Comparison of ENCODE assay signal across 10 mouse cellular contexts in genomic region chr15:64533169-64533795, GRCm38 (mm10).
DNase-seq lines count a peak whose midpoint lies in the region; ATAC-seq and TF ChIP-seq lines count a peak whose summit lies in the region.
"Had no signal": no experiment of that assay in that cellular context is flagged by ENCODE, and none has a peak within 500 bp of the region (broad histone marks: within the 10 kb centered on the region; RNA-seq: fewer than 3 reads in every experiment).

No protein-coding gene starts in this region.

- H3K9me3 ChIP-seq in hindbrain, postnatal 0 days (ENCODE audit: low read length), result no peaks in the 10 kb centered on the region
- H3K9me3 ChIP-seq in hindbrain, embryonic 12.5 days (replicated peaks), result no peaks in the 10 kb centered on the region
- H3K9me3 ChIP-seq in embryonic facial prominence, embryonic 15.5 days (replicated peaks), result no peaks in the 10 kb centered on the region
- no peaks in the 10 kb centered on the region for H3K9me3 ChIP-seq in heart, embryonic 12.5 days (replicated peaks)
- no peaks in the 10 kb centered on the region for H3K9me3 ChIP-seq in neural tube, embryonic 15.5 days (replicated peaks)
- H3K9me3 ChIP-seq: liver, embryonic 12.5 days had no signal

- no peak for ATAC-seq in hindbrain, postnatal 0 days
- no peak for ATAC-seq in hindbrain, embryonic 12.5 days (ENCODE audit: low FRiP score)
- peak; percentile 54; the same call in 1 of the 2 replicates for ATAC-seq in embryonic facial prominence, embryonic 15.5 days (ENCODE audit: insufficient number of reproducible peaks, low FRiP score, low TSS enrichment, low read depth)
- ATAC-seq in heart, embryonic 12.5 days (ENCODE audit: insufficient number of reproducible peaks, low FRiP score), result 0 out of 2 replicates have a peak, but pooled peaks have one; percentile 19
- ATAC-seq in neural tube, embryonic 15.5 days (ENCODE audit: low FRiP score), result peak; percentile 14; the same call in 1 of the 2 replicates
- ATAC-seq: liver, embryonic 12.5 days had no signal

- no peak for TF ChIP-seq CTCF in hindbrain, postnatal 0 days (IDR thresholded peaks at IDR 0.05; ENCODE audit: low read depth)

- H3K4me1 ChIP-seq in hindbrain, postnatal 0 days (ENCODE audit: insufficient read depth, low read length), result no peaks in the 10 kb centered on the region
- H3K4me1 ChIP-seq in hindbrain, embryonic 12.5 days, result no peaks in the 10 kb centered on the region
- H3K4me1 ChIP-seq in embryonic facial prominence, embryonic 15.5 days, result peaks cover 7% of the 10 kb centered on the region; the same call in 1 of the 2 replicates
- H3K4me1 ChIP-seq in heart, embryonic 12.5 days (replicated peaks), result peaks cover 27% of the 10 kb centered on the region
- no peaks in the 10 kb centered on the region; the same call in 1 of the 2 replicates for H3K4me1 ChIP-seq in neural tube, embryonic 15.5 days
- H3K4me1 ChIP-seq: liver, embryonic 12.5 days had no signal

- no peaks in the 10 kb centered on the region for H3K27me3 ChIP-seq in hindbrain, postnatal 0 days (ENCODE audit: insufficient read depth, low read length)
- no peaks in the 10 kb centered on the region for H3K27me3 ChIP-seq in hindbrain, embryonic 12.5 days
- no peaks in the 10 kb centered on the region for H3K27me3 ChIP-seq in embryonic facial prominence, embryonic 15.5 days
- H3K27me3 ChIP-seq in heart, embryonic 12.5 days (replicated peaks), result no peaks in the 10 kb centered on the region
- H3K27me3 ChIP-seq in neural tube, embryonic 15.5 days (replicated peaks), result no peaks in the 10 kb centered on the region
- H3K27me3 ChIP-seq: liver, embryonic 12.5 days had no signal

- WGBS in hindbrain, postnatal 0 days, result 51% methylated on average over 2 of the region's 2 CpGs
- 76% methylated on average over 2 of the region's 2 CpGs for WGBS in hindbrain, embryonic 12.5 days
- WGBS in embryonic facial prominence, embryonic 15.5 days, result 44% methylated on average over 2 of the region's 2 CpGs
- 73% methylated on average over 2 of the region's 2 CpGs for WGBS in heart, embryonic 12.5 days
- WGBS in neural tube, embryonic 15.5 days, result 87% methylated on average over 2 of the region's 2 CpGs

- no peak overlapping the region for H3K27ac ChIP-seq in hindbrain, postnatal 0 days
- H3K27ac ChIP-seq in hindbrain, embryonic 12.5 days, result no peak overlapping the region
- 0 out of 2 replicates have a peak overlapping the region, but pooled peaks have one; percentile 28 for H3K27ac ChIP-seq in embryonic facial prominence, embryonic 15.5 days (replicated peaks)
- peak overlapping the region; percentile 78 for H3K27ac ChIP-seq in heart, embryonic 12.5 days (ENCODE audit: poor library complexity, severe bottlenecking)
- H3K27ac ChIP-seq in neural tube, embryonic 15.5 days (replicated peaks), result no peak overlapping the region
- H3K27ac ChIP-seq: liver, embryonic 12.5 days had no signal

- DNase-seq in hindbrain, postnatal 0 days (ENCODE audit: low spot score), result peak; percentile 56
- no peak for DNase-seq in spleen, postnatal 4 days (ENCODE audit: low spot score in 2 of 2)
- no peak for DNase-seq in cerebellum, postnatal 36 days
- DNase-seq: adrenal gland, postnatal 25 days; thymus, postnatal 14 days had no signal

- H3K36me3 ChIP-seq in hindbrain, postnatal 0 days (ENCODE audit: insufficient read depth, low read length), result no peaks in the 10 kb centered on the region
- H3K36me3 ChIP-seq in hindbrain, embryonic 12.5 days, result no peaks in the 10 kb centered on the region
- H3K36me3 ChIP-seq in embryonic facial prominence, embryonic 15.5 days, result no peaks in the 10 kb centered on the region
- H3K36me3 ChIP-seq in heart, embryonic 12.5 days, result no peaks in the 10 kb centered on the region
- H3K36me3 ChIP-seq in neural tube, embryonic 15.5 days, result no peaks in the 10 kb centered on the region
- H3K36me3 ChIP-seq: liver, embryonic 12.5 days had no signal

- H3K4me2 ChIP-seq in hindbrain, postnatal 0 days (ENCODE audit: low read depth, low read length), result no peak overlapping the region
- H3K4me2 ChIP-seq in hindbrain, embryonic 12.5 days (replicated peaks), result no peak overlapping the region
- no peak overlapping the region for H3K4me2 ChIP-seq in embryonic facial prominence, embryonic 15.5 days (replicated peaks)
- peak overlapping the region; percentile 7; the same call in 1 of the 2 replicates for H3K4me2 ChIP-seq in heart, embryonic 12.5 days
- no peak overlapping the region for H3K4me2 ChIP-seq in neural tube, embryonic 15.5 days
- H3K4me2 ChIP-seq: liver, embryonic 12.5 days had no signal

- no peak overlapping the region for H3K9ac ChIP-seq in hindbrain, postnatal 0 days (replicated peaks; ENCODE audit: low read length)
- no peak overlapping the region for H3K9ac ChIP-seq in hindbrain, embryonic 12.5 days
- no peak overlapping the region for H3K9ac ChIP-seq in embryonic facial prominence, embryonic 15.5 days
- no peak overlapping the region for H3K9ac ChIP-seq in heart, embryonic 12.5 days
- H3K9ac ChIP-seq in neural tube, embryonic 15.5 days (replicated peaks), result no peak overlapping the region
- H3K9ac ChIP-seq: liver, embryonic 12.5 days had no signal

- no peak overlapping the region for H3K4me3 ChIP-seq in hindbrain, postnatal 0 days (ENCODE audit: low read length)
- no peak overlapping the region for H3K4me3 ChIP-seq in hindbrain, embryonic 12.5 days
- H3K4me3 ChIP-seq in embryonic facial prominence, embryonic 15.5 days (replicated peaks), result no peak overlapping the region
- H3K4me3 ChIP-seq in heart, embryonic 12.5 days, result no peak overlapping the region
- H3K4me3 ChIP-seq in neural tube, embryonic 15.5 days (replicated peaks), result no peak overlapping the region
- H3K4me3 ChIP-seq: liver, embryonic 12.5 days had no signal

Comparison
In these comparisons a context has a peak if more than half of its experiments do, and no peak if none do; other contexts are left out.
1. ATAC-seq: peak in embryonic facial prominence, embryonic 15.5 days (single experiment), heart, embryonic 12.5 days (single experiment) and neural tube, embryonic 15.5 days (single experiment); none in hindbrain, postnatal 0 days (single experiment) and hindbrain, embryonic 12.5 days (single experiment).
2. H3K27ac ChIP-seq: peak in embryonic facial prominence, embryonic 15.5 days (single experiment) and heart, embryonic 12.5 days (single experiment); none in hindbrain, postnatal 0 days (single experiment), hindbrain, embryonic 12.5 days (single experiment) and neural tube, embryonic 15.5 days (single experiment).